Mouse (Mus musculus): ENCODE data around the gene Mlx.

The Mlx gene

DNA sequence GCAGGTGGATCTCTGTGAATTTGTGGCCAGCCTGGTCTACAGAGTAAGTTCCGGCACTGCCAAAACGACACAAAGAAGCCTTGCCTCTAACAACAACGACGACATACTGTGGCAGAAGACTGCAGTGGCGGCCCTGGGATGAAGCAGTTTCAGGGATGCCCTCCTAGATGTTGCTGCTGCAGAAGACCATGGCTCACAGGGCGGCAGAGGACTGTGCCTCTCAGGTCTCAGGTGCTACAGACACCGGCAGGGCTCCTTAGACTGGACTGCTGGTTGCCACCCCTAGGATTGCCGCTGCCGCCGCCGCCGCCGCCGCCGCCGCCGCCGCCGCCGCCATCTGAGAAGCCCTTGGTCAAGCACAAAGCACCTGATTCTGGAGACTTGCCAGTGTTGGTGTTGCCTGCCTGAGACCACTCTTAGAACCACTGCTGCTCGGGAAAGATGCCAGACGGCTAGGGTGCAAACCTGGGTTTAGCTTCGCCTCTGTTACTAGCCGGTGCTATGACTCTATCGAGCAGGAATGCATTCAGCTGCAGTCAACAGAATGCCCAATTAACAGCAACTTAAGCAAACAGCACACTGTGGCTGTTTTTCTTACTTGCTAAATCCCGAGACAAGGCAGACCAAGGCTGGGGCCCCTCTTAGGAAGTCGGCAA lies 53.2 kb downstream of the Mlx start:
- peak; percentile 44 for DNase-seq (ENCODE audit: low read depth)

DNA sequence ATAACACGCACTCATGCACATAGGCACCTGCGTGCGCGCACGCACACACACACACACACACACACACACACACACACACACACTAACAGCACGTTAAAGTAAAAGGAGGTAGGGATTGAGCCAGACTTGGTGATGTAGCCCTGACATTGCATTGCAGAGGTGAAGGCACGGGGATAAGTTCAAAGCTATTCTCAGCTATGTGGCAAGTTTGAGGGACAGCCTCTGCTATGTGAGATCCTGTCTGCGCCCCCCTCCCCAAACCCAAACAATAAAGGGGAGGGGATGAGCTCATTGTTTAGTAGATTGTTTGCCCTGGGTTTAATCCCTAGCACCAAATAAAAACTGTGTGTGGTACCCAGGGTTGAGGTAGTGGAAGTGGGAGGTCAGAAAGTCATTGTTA lies 54.0 kb downstream of the Mlx start:
- no peak for DNase-seq (ENCODE audit: low read depth)
